Mouse (Mus musculus) testis, postnatal 10 days (tissue): Measurements from ENCODE around the gene Hes7.
A peak's percentile ranks its signal among the peaks of the same experiment; 100 is the strongest.

Experiments used
- DNase-seq: peaks from one replicate; pipeline ENCODE4 v3.0.0; 2021; ENCODE audit warnings: low spot score

The Hes7 gene

GRCm38 (mm10) chr11:69119446-69120155 lies 603 bp upstream of the Hes7 start:
- DNase-seq: no peak

DNA sequence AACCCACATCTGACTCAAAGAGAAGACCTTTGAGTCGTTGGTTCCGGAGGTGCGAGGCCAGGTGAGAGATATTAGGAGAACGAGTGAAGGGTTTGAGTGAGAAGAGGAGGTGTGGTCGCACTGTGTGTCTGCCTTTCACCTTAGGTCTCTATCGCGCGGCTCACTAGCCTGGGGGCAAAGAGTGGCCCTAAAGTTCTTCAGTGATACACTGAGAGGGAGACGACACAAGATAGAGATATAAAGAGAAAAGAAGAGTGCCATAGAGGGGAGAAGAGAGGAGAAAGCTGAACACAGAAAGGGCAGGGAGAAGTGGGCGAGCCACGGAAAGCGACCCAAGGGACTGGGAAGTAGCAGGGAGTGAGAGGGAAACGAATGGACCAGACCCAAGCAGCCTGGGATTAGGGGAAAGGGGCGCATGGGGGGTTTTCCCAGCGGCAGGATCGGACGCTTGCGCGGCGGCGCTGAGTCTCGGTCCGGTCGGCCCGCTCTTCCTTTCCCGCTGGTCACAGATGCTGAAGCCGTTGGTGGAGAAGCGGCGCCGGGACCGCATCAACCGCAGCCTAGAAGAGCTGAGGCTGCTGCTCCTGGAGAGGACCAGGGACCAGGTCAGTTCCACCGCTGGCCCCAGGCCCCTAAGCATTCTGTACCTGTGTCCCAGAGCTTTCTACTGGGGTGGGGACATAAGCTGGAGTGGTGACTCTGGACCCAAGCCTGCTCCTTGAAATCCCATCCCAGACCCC lies 967 bp downstream of the Hes7 start:
- no peak for DNase-seq

DNA sequence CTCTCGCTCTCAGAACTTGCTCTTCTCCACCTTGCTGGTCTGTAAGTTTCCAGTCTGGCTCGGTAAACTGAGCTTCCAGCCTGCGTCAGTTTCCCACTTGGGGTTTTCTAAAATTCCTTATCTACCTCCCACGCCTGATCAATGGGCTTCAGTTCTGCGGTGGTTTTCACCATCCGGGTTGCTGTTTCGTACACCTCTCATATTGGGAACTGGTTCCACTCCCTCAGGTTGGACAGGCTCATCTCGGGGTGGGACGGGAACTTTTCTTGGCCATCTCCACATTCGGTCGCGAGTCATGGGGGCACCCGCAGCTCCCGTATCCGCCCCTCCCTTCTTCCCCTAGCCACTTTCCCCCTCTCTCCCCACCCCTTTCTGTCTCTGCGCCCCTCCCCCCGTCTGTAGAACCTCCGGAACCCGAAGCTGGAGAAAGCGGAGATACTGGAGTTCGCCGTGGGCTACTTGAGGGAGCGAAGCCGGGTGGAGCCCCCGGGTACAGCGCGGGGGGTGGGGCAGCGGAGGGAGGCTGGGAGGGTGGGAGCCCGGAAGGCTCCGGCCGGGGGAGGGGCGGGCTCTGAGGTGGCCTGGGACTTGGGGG lies 1.6 kb downstream of the Hes7 start:
- DNase-seq: peak; percentile 83

DNA sequence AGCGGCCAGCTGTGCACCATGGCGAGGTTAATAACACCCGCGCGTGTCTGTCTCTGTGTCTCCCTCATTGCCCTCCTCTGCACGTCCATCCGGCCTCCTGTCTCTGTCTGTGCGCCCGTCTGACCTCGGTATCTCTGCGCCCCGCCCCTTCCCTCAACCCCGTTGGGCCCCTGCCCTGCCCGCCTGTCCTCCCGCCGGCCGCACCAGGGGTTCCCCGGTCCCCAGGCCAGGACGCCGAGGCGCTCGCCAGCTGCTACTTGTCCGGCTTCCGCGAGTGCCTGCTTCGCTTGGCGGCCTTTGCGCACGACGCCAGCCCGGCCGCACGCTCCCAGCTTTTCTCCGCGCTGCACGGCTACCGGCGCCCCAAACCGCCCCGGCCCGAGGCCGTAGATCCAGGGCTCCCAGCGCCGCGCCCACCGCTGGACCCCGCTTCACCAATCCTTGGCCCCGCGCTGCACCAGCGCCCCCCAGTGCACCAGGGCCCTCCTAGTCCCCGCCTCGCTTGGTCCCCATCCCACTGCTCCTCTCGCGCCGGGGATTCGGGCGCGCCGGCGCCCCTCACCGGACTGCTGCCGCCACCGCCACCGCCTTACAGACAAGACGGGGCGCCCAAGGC lies 2.2 kb downstream of the Hes7 start, which contains the start of gene 9130213A22Rik:
Gene 9130213A22Rik (minus strand): TSS at position 254 of the 616 bp plus-strand sequence.
- DNase-seq: peak; percentile 91

DNA sequence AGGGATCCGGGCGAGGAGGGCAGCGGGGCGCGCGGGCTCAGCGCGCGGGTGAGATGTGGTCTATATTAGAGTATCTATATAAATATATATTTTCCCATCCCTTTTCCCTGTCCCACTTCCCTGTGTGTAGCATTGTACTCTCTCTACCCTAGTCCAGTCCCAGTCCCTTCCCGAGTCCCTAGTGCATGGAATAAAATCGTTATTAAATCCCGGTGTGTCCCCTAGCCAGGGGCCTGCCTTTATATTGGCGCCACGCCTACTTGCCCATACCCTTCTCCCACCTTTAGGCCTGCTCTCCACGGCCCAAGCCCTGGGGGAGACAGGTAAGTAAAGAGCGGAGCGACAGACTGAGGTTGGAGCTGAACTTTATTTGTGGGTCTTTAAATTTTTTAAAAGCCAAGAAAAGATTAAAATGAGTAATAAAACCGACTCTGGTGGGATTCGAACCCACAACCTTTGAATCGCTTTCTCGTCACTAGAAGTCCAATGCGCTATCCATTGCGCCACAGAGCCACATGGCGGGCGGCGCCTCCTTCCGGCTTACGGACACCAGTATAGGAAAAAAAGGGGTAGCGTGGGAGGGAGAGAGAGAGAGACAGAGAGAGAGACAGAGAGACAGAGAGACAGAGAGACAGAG lies 3.0 kb downstream of the Hes7 start:
- DNase-seq: peak; percentile 90

GRCm38 (mm10) chr11:69123693-69124497 lies 3.7 kb downstream of the Hes7 start:
- peak; percentile 90 for DNase-seq

DNA sequence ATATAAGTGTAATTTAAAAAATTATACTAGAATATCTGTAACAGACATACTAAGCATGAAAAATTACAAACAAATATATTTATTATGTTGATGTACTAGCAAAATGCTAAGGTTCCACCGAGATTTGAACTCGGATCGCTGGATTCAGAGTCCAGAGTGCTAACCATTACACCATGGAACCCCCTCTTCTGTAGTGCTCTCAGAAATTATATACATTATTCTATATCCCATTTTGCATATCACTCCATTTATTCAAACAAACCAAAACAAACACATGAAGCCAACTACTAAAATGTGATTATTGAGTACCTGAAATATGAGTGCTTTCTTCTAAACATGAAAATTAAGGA lies 4.3 kb downstream of the Hes7 start:
- DNase-seq: peak; percentile 77

- DNase-seq: peak; percentile 87
Measured at GRCm38 (mm10) chr11:69125041-69125851, 5.0 kb downstream of the Hes7 start.

GRCm38 (mm10) chr11:69125852-69125918 lies 5.5 kb downstream of the Hes7 start, which contains the start of gene Aloxe3:
Gene Aloxe3, plus strand, starts transcription at chr11:69125896.
- no peak for DNase-seq

- no peak for DNase-seq
Measured at GRCm38 (mm10) chr11:69125919-69126705, 5.9 kb downstream of the Hes7 start.

GRCm38 (mm10) chr11:69126706-69127095 lies 6.5 kb downstream of the Hes7 start:
- no peak for DNase-seq

DNA sequence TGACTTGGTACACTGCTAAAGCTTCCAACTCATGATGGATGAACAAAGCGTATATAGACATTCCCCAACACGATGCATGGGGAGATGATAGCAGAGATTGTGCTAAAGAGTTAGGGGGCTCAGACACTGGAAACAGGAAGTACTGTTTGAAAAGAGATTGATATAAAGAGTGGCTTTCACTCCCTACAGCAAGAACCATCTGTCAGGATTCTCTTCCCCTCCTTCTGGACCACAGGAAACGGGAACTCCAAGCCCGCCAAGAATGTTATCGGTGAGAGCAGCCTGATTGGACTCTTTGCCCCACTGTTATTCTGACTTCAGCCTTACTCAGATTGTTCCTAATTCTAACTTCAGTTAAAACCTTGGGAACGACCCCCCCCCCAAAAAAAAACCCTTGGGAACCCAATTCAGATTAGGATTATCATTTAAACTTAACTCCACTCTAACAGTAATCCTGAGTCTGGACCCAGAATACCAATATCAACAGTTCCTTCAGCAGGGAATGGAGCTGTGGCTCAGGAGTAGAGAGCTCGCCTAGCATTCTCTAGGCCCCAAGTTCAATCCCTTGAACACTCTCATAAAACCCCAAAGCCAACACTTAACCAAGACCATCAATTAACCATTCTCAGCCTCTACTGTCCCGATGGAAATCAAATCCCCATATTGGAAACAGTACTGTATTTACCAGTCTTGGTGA lies 8.4 kb downstream of the Hes7 start:
- DNase-seq: no peak

DNA sequence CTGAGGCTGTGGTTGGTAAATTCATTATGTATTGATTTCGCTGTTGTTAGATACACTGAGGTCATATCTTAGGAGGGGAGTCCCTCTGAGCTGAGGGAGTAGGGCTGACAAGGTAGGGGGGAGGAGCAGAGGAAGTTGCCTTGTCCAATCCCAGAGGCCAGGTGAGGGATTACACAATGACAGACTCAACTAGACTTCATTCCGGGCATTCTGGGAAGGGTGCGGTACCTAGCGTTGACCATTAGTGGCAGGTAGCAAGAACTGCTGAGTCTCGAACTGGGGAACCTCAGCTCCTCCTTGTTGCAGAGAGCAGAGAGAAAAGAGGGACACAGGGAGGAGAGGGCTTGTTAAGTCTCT lies 13.3 kb downstream of the Hes7 start:
- DNase-seq: no peak

GRCm38 (mm10) chr11:69133923-69134621 lies 13.9 kb downstream of the Hes7 start:
- DNase-seq: peak; percentile 82

GRCm38 (mm10) chr11:69134622-69134968 lies 14.4 kb downstream of the Hes7 start:
- DNase-seq: no peak

DNA sequence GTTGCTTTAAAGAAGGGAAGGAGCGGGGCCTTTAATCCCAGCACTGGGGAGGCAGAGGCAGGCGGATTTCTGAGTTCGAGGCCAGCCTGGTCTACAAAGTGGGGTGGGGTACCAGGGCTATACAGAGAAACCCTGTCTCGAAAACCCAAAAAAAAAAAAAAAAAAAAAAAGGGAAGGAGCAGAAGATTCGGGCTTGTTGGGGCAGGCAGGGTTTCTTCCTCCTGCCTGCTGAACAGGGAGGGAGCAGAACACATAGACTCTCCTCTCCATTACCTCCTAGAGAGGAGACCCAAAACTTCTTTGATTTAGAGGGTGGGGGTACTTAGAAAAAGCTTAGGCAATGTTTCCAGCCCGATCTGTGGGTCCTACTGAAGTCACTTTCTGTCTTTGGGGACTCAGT lies 15.2 kb downstream of the Hes7 start:
- no peak for DNase-seq

- DNase-seq: no peak
Measured at GRCm38 (mm10) chr11:69147546-69147945, 27.3 kb downstream of the Hes7 start.

DNA sequence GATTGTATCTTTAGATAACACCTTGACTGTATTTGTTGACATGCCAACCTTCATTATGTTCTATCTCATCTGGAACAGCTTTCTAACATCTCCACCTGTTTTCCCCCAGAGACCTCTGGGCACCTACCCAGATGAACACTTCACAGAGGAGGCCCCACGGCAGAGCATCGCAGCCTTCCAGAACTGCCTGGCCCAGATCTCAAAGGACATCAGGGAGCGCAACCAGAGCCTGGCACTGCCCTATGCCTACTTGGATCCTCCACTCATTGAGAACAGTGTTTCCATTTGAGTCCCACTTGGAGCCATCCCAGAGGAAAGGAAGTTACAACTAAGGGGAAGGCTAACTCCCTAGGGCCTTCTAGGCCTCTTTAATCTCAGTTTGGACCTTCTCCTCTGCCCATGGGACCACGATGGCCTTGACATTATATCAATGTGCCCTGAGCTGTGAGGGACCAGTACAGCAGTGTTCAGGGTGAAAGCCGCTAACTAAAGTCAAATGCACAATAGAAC lies 28.3 kb downstream of the Hes7 start:
- no peak for DNase-seq

DNA sequence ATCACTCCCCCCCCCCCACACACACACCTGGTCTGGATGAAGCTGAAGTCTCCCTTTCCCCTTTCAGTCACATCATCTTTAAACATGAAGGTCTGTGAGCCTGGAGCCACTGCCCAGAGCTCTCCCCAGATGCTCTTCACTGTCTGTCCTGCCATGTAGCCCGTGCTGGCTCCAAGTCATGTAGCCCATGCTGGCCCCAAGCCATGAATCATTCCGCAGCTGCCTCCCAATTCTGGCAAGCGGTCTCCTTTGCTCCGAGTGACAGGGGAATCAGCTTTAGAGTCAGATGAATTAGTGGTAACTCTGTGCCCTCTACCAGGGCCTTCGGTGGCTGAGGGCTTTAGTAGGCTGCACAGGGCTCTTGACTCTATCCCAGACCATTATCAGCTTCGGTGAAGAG lies 29.5 kb downstream of the Hes7 start:
- no peak for DNase-seq
